In genomic region chr5:93129953-93130352, GRCm38 (mm10) we compare ENCODE assay signal across 9 mouse cellular contexts. TPM values are rescaled to one million over a fixed set of nuclear protein-coding genes. Genes with fewer than 3 reads are reported as not detected.
A peak's percentile ranks its signal among the peaks of the same experiment; 100 is the strongest.
DNase-seq lines count a peak whose midpoint lies in the region; ATAC-seq lines count a peak whose summit lies in the region.
"Had no signal": no experiment of that assay in that cellular context is flagged by ENCODE, and none has a peak within 500 bp of the region (broad histone marks: within the 10 kb centered on the region; RNA-seq: fewer than 3 reads in every experiment).

No protein-coding gene starts in this region.

- H3K9ac ChIP-seq in lung, embryonic 16.5 days (ENCODE audit: low read length): peak overlapping the region; percentile 29; the same call in 1 of the 2 replicates
- no peak overlapping the region for H3K9ac ChIP-seq in kidney, embryonic 15.5 days
- no peak overlapping the region for H3K9ac ChIP-seq in neural tube, embryonic 14.5 days (replicated peaks; ENCODE audit: low read depth, low read length)
- H3K9ac ChIP-seq: forebrain, embryonic 15.5 days had no signal

- ATAC-seq in lung, embryonic 16.5 days (ENCODE audit: low read depth): peak; percentile 87
- peak; percentile 69 for ATAC-seq in kidney, embryonic 15.5 days (replicated peaks; ENCODE audit: low FRiP score)
- ATAC-seq in neural tube, embryonic 14.5 days (ENCODE audit: low read depth): no peak
- ATAC-seq: forebrain, embryonic 15.5 days had no signal

- no peaks in the 10 kb centered on the region for H3K27me3 ChIP-seq in lung, embryonic 16.5 days (ENCODE audit: control insufficient read depth, insufficient read depth, low read depth, low read length)
- no peaks in the 10 kb centered on the region for H3K27me3 ChIP-seq in embryonic facial prominence, embryonic 10.5 days (replicated peaks; ENCODE audit: low read depth, poor library complexity, severe bottlenecking)
- no peaks in the 10 kb centered on the region for H3K27me3 ChIP-seq in kidney, embryonic 15.5 days
- no peaks in the 10 kb centered on the region for H3K27me3 ChIP-seq in neural tube, embryonic 14.5 days (ENCODE audit: control insufficient read depth, insufficient read depth, low read length)
- H3K27me3 ChIP-seq: forebrain, embryonic 15.5 days had no signal

- H3K4me1 ChIP-seq in lung, embryonic 16.5 days (replicated peaks; ENCODE audit: control insufficient read depth, insufficient read depth, low read length): peaks cover 76% of the 10 kb centered on the region
- peaks cover 100% of the 10 kb centered on the region for H3K4me1 ChIP-seq in embryonic facial prominence, embryonic 10.5 days
- peaks cover 99% of the 10 kb centered on the region for H3K4me1 ChIP-seq in kidney, embryonic 15.5 days
- peaks cover 67% of the 10 kb centered on the region for H3K4me1 ChIP-seq in neural tube, embryonic 14.5 days (ENCODE audit: control insufficient read depth, insufficient read depth, low read length)

- H3K36me3 ChIP-seq in lung, embryonic 16.5 days (ENCODE audit: control insufficient read depth, insufficient read depth, low read length): no peaks in the 10 kb centered on the region
- no peaks in the 10 kb centered on the region; the same call in 1 of the 2 replicates for H3K36me3 ChIP-seq in embryonic facial prominence, embryonic 10.5 days (replicated peaks)
- H3K36me3 ChIP-seq in kidney, embryonic 15.5 days: no peaks in the 10 kb centered on the region
- H3K36me3 ChIP-seq in neural tube, embryonic 14.5 days (ENCODE audit: control insufficient read depth, insufficient read depth, low read length): no peaks in the 10 kb centered on the region
- H3K36me3 ChIP-seq: forebrain, embryonic 15.5 days had no signal

- peak overlapping the region; percentile 90 for H3K27ac ChIP-seq in lung, embryonic 16.5 days (ENCODE audit: low read length)
- H3K27ac ChIP-seq in embryonic facial prominence, embryonic 10.5 days (replicated peaks): peak overlapping the region; percentile 73
- peak overlapping the region; percentile 92 for H3K27ac ChIP-seq in kidney, embryonic 15.5 days
- peak overlapping the region; percentile 22; the same call in 1 of the 2 replicates for H3K27ac ChIP-seq in neural tube, embryonic 14.5 days (ENCODE audit: low read depth, low read length)
- H3K27ac ChIP-seq: forebrain, embryonic 15.5 days had no signal

- 7% methylated on average over 4 of the region's 4 CpGs for WGBS in lung, embryonic 16.5 days
- 10% methylated on average over 4 of the region's 4 CpGs for WGBS in embryonic facial prominence, embryonic 10.5 days
- WGBS in kidney, embryonic 15.5 days: 8% methylated on average over 4 of the region's 4 CpGs
- WGBS in neural tube, embryonic 14.5 days: 15% methylated on average over 4 of the region's 4 CpGs

- no peaks in the 10 kb centered on the region for H3K9me3 ChIP-seq in lung, embryonic 16.5 days (ENCODE audit: control insufficient read depth, low read length)
- no peaks in the 10 kb centered on the region for H3K9me3 ChIP-seq in embryonic facial prominence, embryonic 10.5 days
- no peaks in the 10 kb centered on the region for H3K9me3 ChIP-seq in kidney, embryonic 15.5 days (replicated peaks)
- no peaks in the 10 kb centered on the region for H3K9me3 ChIP-seq in neural tube, embryonic 14.5 days (ENCODE audit: control insufficient read depth, low read length)
- H3K9me3 ChIP-seq: forebrain, embryonic 15.5 days had no signal

- no peak for DNase-seq in lung, postnatal 36 days
- peak; percentile 62 for DNase-seq in embryonic facial prominence, embryonic 10.5 days (ENCODE audit: low spot score)
- DNase-seq in thymus, postnatal 14 days: no peak
- no peak for DNase-seq in frontal cortex, postnatal 10 days (ENCODE audit: low spot score in 2 of 2)
- no peak for DNase-seq in frontal cortex, adult 2 months (ENCODE audit: extremely low spot score in 1 of 2, low spot score in 1 of 2)

- no peak overlapping the region for H3K4me3 ChIP-seq in lung, embryonic 16.5 days (ENCODE audit: low read length)
- no peak overlapping the region; the same call in 1 of the 2 replicates for H3K4me3 ChIP-seq in embryonic facial prominence, embryonic 10.5 days
- no peak overlapping the region for H3K4me3 ChIP-seq in kidney, embryonic 15.5 days (replicated peaks)
- no peak overlapping the region for H3K4me3 ChIP-seq in neural tube, embryonic 14.5 days (ENCODE audit: low read depth, low read length)
- H3K4me3 ChIP-seq: forebrain, embryonic 15.5 days had no signal

- no peak overlapping the region for H3K4me2 ChIP-seq in lung, embryonic 16.5 days (ENCODE audit: low read depth, low read length)
- H3K4me2 ChIP-seq in kidney, embryonic 15.5 days: peak overlapping the region; percentile 27; the same call in 1 of the 2 replicates
- no peak overlapping the region for H3K4me2 ChIP-seq in neural tube, embryonic 14.5 days (ENCODE audit: low read depth, low read length)
- H3K4me2 ChIP-seq: forebrain, embryonic 15.5 days had no signal

RNA-seq across cellular contexts. Expression of gene Sept11, which starts 36.7 kb away (rescaled TPM):
- 142 and 157 TPM in 2 replicates for polyA plus RNA-seq in lung, embryonic 16.5 days (2015; fragmentation: Nextera tagmentation; extraction: Ambion mirVana)
- polyA plus RNA-seq in embryonic facial prominence, embryonic 10.5 days (2016; fragmentation: Nextera tagmentation; extraction: Ambion mirVana): 294 and 297 TPM in 2 replicates
- 221 and 222 TPM in 2 replicates for polyA plus RNA-seq in kidney, embryonic 15.5 days (2015; fragmentation: Nextera tagmentation; extraction: Ambion mirVana)
- 135 and 167 TPM in 2 replicates for polyA plus RNA-seq in neural tube, embryonic 14.5 days (2014; fragmentation: Nextera tagmentation; extraction: Ambion mirVana)
- polyA plus RNA-seq in frontal cortex, adult 2 months (2012; rRNA removed): 140 and 147 TPM in 2 replicates

Comparison
In these comparisons a context has a peak if more than half of its experiments do, and no peak if none do; other contexts are left out.
1. H3K27ac ChIP-seq: peak in every context shown above with its lines; median percentile 92 in kidney, embryonic 15.5 days; 90 in lung, embryonic 16.5 days; 73 in embryonic facial prominence, embryonic 10.5 days; 22 in neural tube, embryonic 14.5 days.